Mouse (Mus musculus): ENCODE measurements at regions not wholly inside any gene's neighbourhood (a gene's known extent, or its start where the extent isn't known, plus 50 kb on each side); places are given as distances from the start of the nearest gene placed in this dataset.

DNA sequence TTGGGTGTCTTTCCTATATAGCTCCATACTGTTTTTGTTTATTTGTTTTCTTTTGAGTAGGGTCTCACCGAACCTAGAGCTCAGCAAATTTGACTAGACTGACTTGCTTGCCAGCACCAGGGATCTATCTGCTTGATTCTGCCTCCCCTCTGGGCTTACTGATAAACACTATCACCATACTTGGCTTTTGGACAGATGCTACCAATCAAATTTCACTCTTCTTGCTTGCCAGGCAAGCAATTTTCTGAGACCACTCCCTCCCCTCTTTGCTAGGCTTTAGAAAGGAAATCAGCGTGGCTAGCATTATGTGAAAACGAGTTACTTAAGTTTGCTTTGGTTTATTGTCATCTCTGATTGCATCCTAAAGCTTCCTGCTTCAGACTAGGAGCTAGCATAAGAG, 75.1 kb upstream of the Krr1 start:
- H3K27me3 ChIP-seq (replicated peaks) = no peaks in the 10 kb centered on the region
- DNase-seq (ENCODE audit: extremely low read depth) = no peak
- in situ Hi-C loops (cut with MboI; ENCODE audit: low pct_ligation_motif_present, low pct_unique_long_range_greater_than_20kb, low sequenced_read_pairs) = no loop called here
- TF ChIP-seq E2F4 (IDR thresholded peaks at IDR 0.05; ENCODE audit: insufficient replicate concordance, low read depth, low read length) = no peak
- TF ChIP-seq JUN (IDR thresholded peaks at IDR 0.05; ENCODE audit: insufficient read depth, low read depth, low read length) = no peak
- no peak for TF ChIP-seq IRF4 (IDR thresholded peaks at IDR 0.05; ENCODE audit: low read depth, low read length)
- no peak for TF ChIP-seq ZNF384 (IDR thresholded peaks at IDR 0.05; ENCODE audit: low read depth, low read length)
- no peak for TF ChIP-seq USF1 (IDR thresholded peaks at IDR 0.05; ENCODE audit: low read depth, low read length)
- no peak for TF ChIP-seq GABPA (IDR thresholded peaks at IDR 0.05; ENCODE audit: insufficient replicate concordance, low read depth, low read length)
- TF ChIP-seq TBP (conservative IDR thresholded peaks at IDR 0.05; ENCODE audit: low read depth, low read length) = no peak
- TF ChIP-seq POLR2AphosphoS2 (IDR thresholded peaks at IDR 0.05; ENCODE audit: low read depth, low read length) = no peak
- no peak overlapping the region for H3K9ac ChIP-seq (ENCODE audit: insufficient read depth, low read depth)
- no peak overlapping the region for H3K27ac ChIP-seq (ENCODE audit: insufficient read depth, low read depth)
- H3K36me3 ChIP-seq (replicated peaks in 1 of 2; ENCODE audit: control insufficient read depth in 1 of 2, insufficient read depth in 1 of 2, low read length in 1 of 2) = no peaks in the 10 kb centered on the region
- H3K9me3 ChIP-seq (replicated peaks; ENCODE audit: low read length) = no peaks in the 10 kb centered on the region
- H3K4me2 ChIP-seq (ENCODE audit: insufficient read depth, low read depth, poor library complexity, severe bottlenecking) = no peak overlapping the region
- no peak overlapping the region for H3K4me3 ChIP-seq (replicated peaks in 1 of 3; ENCODE audit: low read depth in 2 of 3, low read length in 2 of 3, poor library complexity in 1 of 3)
- no peaks in the 10 kb centered on the region for H3K4me1 ChIP-seq (ENCODE audit: control insufficient read depth in 1 of 2, insufficient read depth in 2 of 2)
- no peaks in the 10 kb centered on the region for H3K79me2 ChIP-seq (replicated peaks; ENCODE audit: control insufficient read depth, extremely low read depth, insufficient read depth, poor library complexity, severe bottlenecking)
- dilution Hi-C loops (cut with MboI; ENCODE audit: extremely low pct_ligation_motif_present, extremely low pct_unique_long_range_greater_than_20kb, low sequenced_read_pairs) = no loop called here

DNA sequence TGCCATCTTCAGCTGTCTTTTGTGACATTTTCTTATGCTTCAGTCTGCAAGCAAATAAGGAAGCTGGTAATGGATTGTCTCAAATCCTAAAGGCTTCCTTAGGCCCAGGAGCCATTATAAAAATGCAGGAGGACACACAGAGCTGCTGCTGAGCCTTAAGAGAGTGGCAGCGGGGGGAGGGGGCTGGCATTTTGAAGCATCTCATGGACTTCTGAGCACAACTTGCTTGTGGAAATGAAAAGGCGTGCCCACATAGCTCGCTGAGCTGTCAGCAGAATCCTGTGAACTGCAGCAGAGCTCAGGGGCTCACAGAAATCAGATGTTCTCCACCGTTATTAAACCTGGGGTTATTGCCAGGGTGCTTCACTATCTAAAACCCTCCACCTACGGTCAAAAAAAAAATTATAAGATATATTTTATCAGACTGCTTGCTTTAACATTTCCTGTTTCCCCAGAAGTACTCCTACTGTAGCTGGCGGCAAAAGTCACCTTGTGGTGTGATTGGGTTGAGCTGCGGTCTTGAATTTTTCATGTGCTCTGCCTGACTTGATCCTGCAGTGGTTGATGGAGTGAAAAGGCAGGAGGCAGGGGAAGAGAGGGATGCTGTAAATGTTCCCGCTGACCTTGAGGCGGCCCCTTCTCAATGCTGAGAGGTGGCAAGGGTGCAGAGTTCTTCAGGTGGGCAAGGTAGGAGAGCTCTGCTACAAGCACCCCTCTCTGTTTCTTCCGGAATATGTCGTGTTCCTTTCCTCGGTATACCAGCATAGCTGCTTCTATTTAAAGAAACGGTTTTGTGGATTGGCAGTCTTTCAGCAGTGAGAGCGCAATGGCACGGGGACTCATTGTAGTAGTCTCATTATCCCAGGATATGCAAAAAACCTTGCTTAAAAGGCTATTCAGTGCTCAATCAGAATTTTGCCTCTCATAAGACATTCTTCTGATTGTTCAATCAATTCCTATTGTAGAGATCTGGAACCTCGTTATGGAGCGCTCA, 71.4 kb upstream of the Krr1 start:
- DNase-seq (ENCODE audit: extremely low read depth) = no peak
- no peaks in the 10 kb centered on the region for H3K4me1 ChIP-seq (ENCODE audit: control insufficient read depth in 1 of 2, insufficient read depth in 2 of 2)
- no peak overlapping the region for H3K9ac ChIP-seq (ENCODE audit: insufficient read depth, low read depth)
- no peak for TF ChIP-seq USF1 (IDR thresholded peaks at IDR 0.05; ENCODE audit: low read depth, low read length)
- no peak for TF ChIP-seq ZC3H11A (IDR thresholded peaks at IDR 0.05; ENCODE audit: low read depth, low read length)
- no peak for TF ChIP-seq RAD21 (IDR thresholded peaks at IDR 0.05; ENCODE audit: low read depth, low read length)
- no peak for TF ChIP-seq EP300 (IDR thresholded peaks at IDR 0.05; ENCODE audit: low read length)
- no peak for TF ChIP-seq GABPA (IDR thresholded peaks at IDR 0.05; ENCODE audit: insufficient replicate concordance, low read depth, low read length)
- TF ChIP-seq ZMIZ1 (IDR thresholded peaks at IDR 0.05; ENCODE audit: low read depth, low read length) = no peak
- no peak for TF ChIP-seq JUND (conservative IDR thresholded peaks at IDR 0.05; ENCODE audit: low read depth, low read length)
- TF ChIP-seq TCF12 (IDR thresholded peaks at IDR 0.05; ENCODE audit: low read depth, low read length) = no peak
- no peak for TF ChIP-seq MYC (IDR thresholded peaks at IDR 0.05; ENCODE audit: low read depth, low read length)
- TF ChIP-seq KAT2A (IDR thresholded peaks at IDR 0.05; ENCODE audit: insufficient replicate concordance, low read length) = no peak
- TF ChIP-seq UBTF (IDR thresholded peaks at IDR 0.05; ENCODE audit: low read depth, low read length) = no peak
- TF ChIP-seq POLR2AphosphoS2 (IDR thresholded peaks at IDR 0.05; ENCODE audit: low read depth, low read length) = no peak
- no peak for TF ChIP-seq MEF2A (IDR thresholded peaks at IDR 0.05; ENCODE audit: borderline replicate concordance, low read depth, low read length)
- H3K4me2 ChIP-seq (ENCODE audit: insufficient read depth, low read depth, poor library complexity, severe bottlenecking) = no peak overlapping the region
- H3K27me3 ChIP-seq (replicated peaks) = no peaks in the 10 kb centered on the region
- dilution Hi-C loops (cut with MboI; ENCODE audit: extremely low pct_ligation_motif_present, extremely low pct_unique_long_range_greater_than_20kb, low sequenced_read_pairs) = no loop called here
- H3K79me2 ChIP-seq (replicated peaks; ENCODE audit: control insufficient read depth, extremely low read depth, insufficient read depth, poor library complexity, severe bottlenecking) = no peaks in the 10 kb centered on the region
- H3K4me3 ChIP-seq (replicated peaks in 1 of 3; ENCODE audit: low read depth in 2 of 3, low read length in 2 of 3, poor library complexity in 1 of 3) = no peak overlapping the region
- no peaks in the 10 kb centered on the region for H3K9me3 ChIP-seq (replicated peaks; ENCODE audit: low read length)
- in situ Hi-C loops (cut with MboI; ENCODE audit: low pct_ligation_motif_present, low pct_unique_long_range_greater_than_20kb, low sequenced_read_pairs) = no loop called here
- no peaks in the 10 kb centered on the region for H3K36me3 ChIP-seq (replicated peaks in 1 of 2; ENCODE audit: control insufficient read depth in 1 of 2, insufficient read depth in 1 of 2, low read length in 1 of 2)
- H3K27ac ChIP-seq (ENCODE audit: insufficient read depth, low read depth) = no peak overlapping the region
